Mouse (Mus musculus) lung, postnatal 0 days (tissue): ENCODE measurements around the gene Smc1a. TPM values are rescaled to one million over a fixed set of nuclear protein-coding genes. Genes with fewer than 3 reads are reported as not detected.
"Not testable (repeated sequence)": the region's sequence is repeated elsewhere in the genome, so short reads cannot be mapped to it uniquely, and the experiment has no call there.

Experiments
- ATAC-seq: fragments of 200-750 bp; cut with Nextera tagmentation; 2 replicates; pipeline ENCODE4 v1.8.0; 2017; ENCODE audit warnings: moderate library complexity
- DNase-seq: peaks from one replicate; pipeline ENCODE4 v3.0.0-alpha.2; 2016; ENCODE audit warnings: low spot score
- H3K27ac ChIP-seq: fragments of 300-500 bp; sonication (generic); 2 replicates; pipeline ENCODE4 v1.5.1; 2014; ENCODE audit warnings: antibody characterized with exemption, mild to moderate bottlenecking, low read length, mixed read lengths
- H3K27me3 ChIP-seq: fragments of 300-500 bp; sonication (generic); replicated peaks from 2 replicates; pipeline ENCODE4 v1.6.1; 2014; ENCODE audit warnings: low read length, mixed read lengths; ENCODE audit not compliant: insufficient read depth
- H3K36me3 ChIP-seq: fragments of 300-500 bp; sonication (generic); 2 replicates; pipeline ENCODE4 v1.6.1; 2014; ENCODE audit warnings: low read length, mixed read lengths; ENCODE audit not compliant: insufficient read depth
- H3K4me1 ChIP-seq: fragments of 300-500 bp; sonication (generic); 2 replicates; pipeline ENCODE4 v1.6.1; 2014; ENCODE audit warnings: antibody characterized with exemption, low read depth, low read length, mixed read lengths; ENCODE audit not compliant: insufficient read depth
- H3K4me2 ChIP-seq: fragments of 300-500 bp; sonication (generic); replicated peaks from 2 replicates; pipeline ENCODE4 v1.6.1; 2014; ENCODE audit warnings: low read depth, mild to moderate bottlenecking, low read length, moderate library complexity, mixed read lengths
- H3K4me3 ChIP-seq: fragments of 300-500 bp; sonication (generic); 2 replicates; pipeline ENCODE4 v1.5.1; 2014; ENCODE audit warnings: low read depth, low read length
- H3K9ac ChIP-seq: fragments of 300-500 bp; sonication (generic); replicated peaks from 2 replicates; pipeline ENCODE4 v1.6.1; 2014; ENCODE audit warnings: low read depth, mild to moderate bottlenecking
- H3K9me3 ChIP-seq: fragments of 300-500 bp; sonication (generic); 2 replicates; pipeline ENCODE4 v1.6.1; 2016; ENCODE audit warnings: low read length, mixed read lengths
- CTCF ChIP-seq: IDR thresholded peaks from 2 replicates; pipeline ENCODE4 v1.5.1; 2016; ENCODE audit warnings: antibody characterized with exemption, mild to moderate bottlenecking
- EP300 ChIP-seq: IDR thresholded peaks from 2 replicates; pipeline ENCODE4 v1.6.1; 2016; ENCODE audit warnings: antibody characterized with exemption, mild to moderate bottlenecking, control low read depth
- WGBS: fragments of 180-500 bp; shearing (Covaris S2); extraction: QIAGEN DNeasy Blood & Tissue Kit; methylation state at CpG from one replicate; pipeline ENCODE4 v1.1.7; 2014; 5-methylcytosine and 5-hydroxymethylcytosine counted together
- polyA plus RNA-seq: library from polyadenylated mRNA; unstranded; fragments of >200 nt; fragmentation: Nextera tagmentation; extraction: Ambion mirVana; gene quantifications from 2 replicates; pipeline ENCODE4 v1.2.1, GENCODE M21; 2015

The Smc1a gene
- polyA plus RNA-seq, 1 experiment from 2014 or later, result 44.5 TPM

DNA sequence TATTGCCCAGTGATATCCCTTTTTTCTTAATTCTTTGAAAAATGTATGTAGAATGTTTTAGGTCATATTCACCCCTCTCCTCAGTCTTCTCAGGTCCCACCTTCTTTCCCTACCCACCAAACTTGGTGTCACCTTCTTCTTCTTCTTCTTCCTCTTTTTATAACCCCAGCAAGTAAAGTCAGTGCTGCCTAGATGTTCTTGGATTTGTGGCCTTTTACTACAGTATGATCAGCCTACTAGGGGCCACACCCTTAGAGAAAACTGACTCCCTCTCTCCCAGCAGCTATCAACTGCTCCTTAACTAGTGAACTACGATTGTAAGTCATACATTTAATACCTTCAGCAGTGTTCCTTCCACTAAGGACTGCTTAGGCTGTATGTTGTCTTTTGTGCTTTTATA is 37.9 kb downstream of the Smc1a start:
- Histone ChIP-seq H3K9ac (no peak overlapping the region), H3K27me3 (no peaks in the 10 kb centered on the region), H3K4me1 (no peaks in the 10 kb centered on the region), H3K4me3 (no peak overlapping the region), H3K36me3 (no peaks in the 10 kb centered on the region), H3K4me2 (no peak overlapping the region), H3K27ac (no peak overlapping the region), H3K9me3 (no peaks in the 10 kb centered on the region)
- DNase-seq (no peak), ATAC-seq (no peak)
- no peak for TF ChIP-seq EP300
- no peak for TF ChIP-seq CTCF
- WGBS, result 70% methylated on average over 1 of the region's 1 CpGs

GRCm38 (mm10) chrX:152065674-152066073 is 49.4 kb downstream of the Smc1a start:
- Histone ChIP-seq H3K4me2 (no peak overlapping the region), H3K4me3 (no peak overlapping the region), H3K36me3 (no peaks in the 10 kb centered on the region), H3K9me3 (no peaks in the 10 kb centered on the region), H3K4me1 (no peaks in the 10 kb centered on the region), H3K27me3 (0 out of 2 replicates have a peak, but pooled peaks cover 2% of the 10 kb centered on the region), H3K9ac (no peak overlapping the region), H3K27ac (no peak overlapping the region)
- ATAC-seq, result no peak
- 56% methylated on average over 2 of the region's 2 CpGs for WGBS
- TF ChIP-seq CTCF (no peak), EP300 (no peak)
- DNase-seq, result no peak

- WGBS, result 53% methylated on average over 1 of the region's 1 CpGs
- TF ChIP-seq CTCF (no peak), EP300 (no peak)
- Histone ChIP-seq H3K27ac (no peak overlapping the region), H3K4me3 (no peak overlapping the region), H3K36me3 (no peaks in the 10 kb centered on the region), H3K9me3 (no peaks in the 10 kb centered on the region), H3K4me2 (no peak overlapping the region), H3K27me3 (0 out of 2 replicates have a peak, but pooled peaks cover 2% of the 10 kb centered on the region), H3K4me1 (no peaks in the 10 kb centered on the region), H3K9ac (no peak overlapping the region)
- no peak for ATAC-seq
- no peak for DNase-seq
Measured at GRCm38 (mm10) chrX:152067789-152068188, 51.6 kb downstream of the Smc1a start.

GRCm38 (mm10) chrX:152089832-152090614 is 73.8 kb downstream of the Smc1a start:
- H3K27me3 ChIP-seq, H3K27ac ChIP-seq, H3K9ac ChIP-seq, H3K4me1 ChIP-seq, H3K4me3 ChIP-seq, H3K9me3 ChIP-seq, ATAC-seq, H3K4me2 ChIP-seq, H3K36me3 ChIP-seq: not testable (repeated sequence)
- peak; percentile 16 for DNase-seq
- 29% methylated on average over 7 of the region's 7 CpGs for WGBS

GRCm38 (mm10) chrX:152097572-152097971 is 81.3 kb downstream of the Smc1a start:
- Histone ChIP-seq H3K9me3 (no peaks in the 10 kb centered on the region), H3K36me3 (no peaks in the 10 kb centered on the region), H3K9ac (no peak overlapping the region), H3K4me3 (no peak overlapping the region), H3K4me1 (no peaks in the 10 kb centered on the region), H3K27me3 (no peaks in the 10 kb centered on the region), H3K27ac (no peak overlapping the region), H3K4me2 (no peak overlapping the region)
- DNase-seq (no peak), ATAC-seq (no peak)
- no peak for TF ChIP-seq CTCF
- no peak for TF ChIP-seq EP300
- whole genome bisulfite sequencing, result 69% methylated on average over 1 of the region's 1 CpGs

Other genes with a start within 250 kb of the Smc1a start
- 16.4 and 20.4 TPM in 2 replicates for gene Huwe1, start 215.6 kb upstream of the Smc1a start, polyA plus RNA-seq
- 119 and 125 TPM in 2 replicates for gene Hsd17b10, start 14.6 kb upstream of the Smc1a start, polyA plus RNA-seq
- 3.2 and 5.2 TPM in 2 replicates for gene Ribc1, start 133 bp upstream of the Smc1a start, polyA plus RNA-seq
- 4.0 and 4.3 TPM in 2 replicates for gene Iqsec2, start 127.8 kb downstream of the Smc1a start, polyA plus RNA-seq
- gene Kdm5c, start 216.6 kb downstream of the Smc1a start, polyA plus RNA-seq, result 17.0 and 17.8 TPM in 2 replicates